Mouse (Mus musculus): ENCODE results near the gene Atp4a.

Atp4a gene
- long read RNA-seq, experiment 1, partial matches to known transcripts: 3 of 3 reads
- long read RNA-seq, experiment 1, other reads (novel, unspliced or antisense): 0 of 3 reads
- long read RNA-seq, experiment 2, partial matches to known transcripts: 2 of 3 reads
- long read RNA-seq, experiment 2, other reads (novel, unspliced or antisense): 1 of 3 reads

DNA sequence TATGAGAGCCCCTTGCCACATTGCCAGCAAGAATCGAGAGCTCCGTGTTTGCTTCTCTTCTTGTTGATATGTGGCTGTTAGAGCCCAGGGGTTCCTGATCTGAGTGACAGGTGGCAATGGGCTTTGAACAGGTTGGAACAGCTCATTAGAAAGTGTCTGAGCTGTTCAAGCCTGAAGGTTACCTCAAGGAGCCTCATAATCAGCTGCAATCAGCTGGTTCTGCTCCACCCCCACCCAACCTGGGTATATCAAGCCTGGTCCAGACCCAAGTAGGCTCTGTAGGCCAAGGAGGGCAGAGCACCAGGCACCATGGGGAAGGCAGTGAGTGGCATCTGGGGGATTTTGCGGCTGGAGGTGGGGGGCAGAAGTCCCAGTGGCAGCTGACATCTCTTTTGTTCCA, at the start of gene Atp4a:
Atp4a (plus strand) TSS at position 268 of the 400 bp plus-strand sequence.
- intact Hi-C loops (cut with DNase I): no loop called here

DNA sequence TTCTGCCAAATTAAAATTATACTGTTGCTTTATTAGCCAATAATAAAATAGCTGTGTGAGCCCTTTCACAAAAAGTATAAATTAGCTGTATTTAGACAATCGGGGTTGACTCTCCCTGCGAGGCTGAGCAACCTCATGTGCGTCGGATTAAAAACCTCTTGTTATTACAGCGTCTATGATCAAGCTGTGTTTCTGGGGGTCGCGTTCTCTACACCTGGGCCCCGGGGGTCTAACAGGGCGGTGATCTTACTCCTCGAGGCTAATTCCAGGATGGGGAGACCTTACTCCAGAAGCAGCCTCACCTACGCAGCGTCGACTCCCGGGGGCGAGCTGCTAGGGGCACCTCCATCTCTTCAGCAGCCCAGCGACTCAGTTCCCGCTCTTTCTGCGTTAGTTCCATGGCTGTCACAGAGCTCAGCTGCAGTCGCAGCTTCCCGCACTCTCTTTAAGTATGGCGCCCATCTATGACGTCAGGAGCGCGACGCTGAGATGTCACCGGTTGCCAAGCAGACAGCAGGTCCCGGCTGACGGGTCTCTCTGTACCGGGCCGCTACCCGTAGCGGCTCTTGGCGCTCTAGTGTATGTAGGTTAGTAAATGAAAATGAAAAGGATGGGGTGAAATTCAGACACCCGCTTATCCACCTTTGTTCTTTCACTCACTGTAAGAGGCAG, 47.3 kb upstream of the Atp4a start, which contains the start of gene Haus5:
Haus5 (minus strand) TSS at position 466 of the 672 bp plus-strand sequence.
- intact Hi-C loops (cut with DNase I): no loop called here

GRCm38 (mm10) chr7:30665321-30665720, 46.7 kb upstream of the Atp4a start:
- intact Hi-C loops (cut with DNase I): no loop called here

DNA sequence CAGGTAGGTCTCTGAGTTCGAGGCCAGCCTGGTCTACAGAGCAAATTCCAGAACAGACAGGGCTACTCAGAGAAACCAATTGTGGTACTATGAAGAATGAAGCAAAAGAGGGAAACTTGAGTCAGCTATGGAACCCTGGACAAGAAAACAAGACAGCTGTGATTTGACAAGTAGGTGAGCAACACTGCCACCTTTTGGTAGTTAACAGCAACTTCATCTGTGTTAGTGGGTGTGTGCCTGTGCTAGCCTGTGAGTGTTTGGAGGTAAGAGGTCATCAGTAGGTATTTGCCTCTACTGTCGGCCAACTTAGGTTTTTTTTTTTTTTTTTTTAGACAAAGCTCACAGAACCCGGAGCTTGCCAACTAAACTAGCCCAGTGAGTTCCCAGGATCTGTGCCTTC, 42.8 kb upstream of the Atp4a start:
- intact Hi-C loops (cut with DNase I): no loop called here

GRCm38 (mm10) chr7:30671480-30671879, 40.5 kb upstream of the Atp4a start, which contains the start of gene Pmis2:
Pmis2 (minus strand) TSS chr7:30671605.
- intact Hi-C loops (cut with DNase I): loop anchor here (10.0 kb wide), 1 partner anchor 93 kb away; the partner anchor contains the start of gene Dmkn

DNA sequence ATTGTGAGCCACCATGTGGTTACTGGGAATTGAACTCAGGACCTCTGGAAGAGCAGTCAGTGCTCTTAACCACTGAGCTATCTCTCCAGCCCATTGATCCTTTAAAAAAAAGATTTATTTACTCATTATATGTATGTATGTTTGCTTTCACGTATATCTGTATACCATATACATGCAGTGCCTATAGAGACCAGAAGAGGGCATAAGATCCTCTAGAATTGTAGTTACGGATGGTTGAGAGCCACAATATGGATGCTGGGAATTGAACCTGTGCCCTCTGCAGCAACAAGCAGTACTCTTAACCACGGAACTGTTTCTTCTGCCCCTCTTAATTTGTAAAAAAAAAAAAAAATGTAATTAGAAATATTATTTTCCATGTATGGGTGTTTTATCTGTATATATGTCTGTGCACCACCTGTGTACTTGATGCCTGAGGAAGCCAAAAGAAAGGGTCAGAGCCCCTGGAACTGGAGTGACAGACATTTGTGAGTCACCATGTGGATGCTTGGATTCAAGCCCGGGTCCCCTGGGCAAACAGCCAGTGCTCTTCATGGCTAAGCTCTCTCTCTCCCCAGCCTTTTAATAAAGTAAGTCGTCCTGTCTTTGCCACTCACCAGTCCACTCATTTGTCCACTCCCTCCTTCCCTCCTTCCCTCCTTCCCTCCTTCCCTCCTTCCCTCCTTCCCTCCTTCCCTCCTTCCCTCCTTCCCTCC, 33.6 kb upstream of the Atp4a start:
- intact Hi-C loops (cut with DNase I): loop anchor here (10.0 kb wide), 1 partner anchor 86 kb away; the partner anchor contains the start of gene Dmkn

DNA sequence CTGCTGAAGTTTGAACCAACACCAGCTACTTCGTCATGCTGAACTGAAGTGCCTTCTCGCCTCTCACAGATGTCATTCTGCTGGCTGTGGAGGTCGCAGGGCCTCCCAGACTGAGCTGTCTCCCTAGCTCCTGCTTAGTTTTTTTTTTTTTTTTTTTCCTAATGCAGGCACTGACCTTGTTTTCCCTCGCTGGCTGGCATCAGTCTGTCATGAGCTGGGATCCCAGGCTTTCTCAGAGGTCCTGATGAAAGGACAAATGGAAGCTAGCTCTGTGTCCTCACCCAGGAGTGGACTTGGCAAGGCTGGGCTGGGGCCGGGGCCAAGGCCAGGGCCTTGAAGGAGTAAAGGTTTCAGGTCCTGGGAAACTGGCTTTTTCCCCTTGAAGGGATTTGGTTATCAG, 30.1 kb upstream of the Atp4a start:
- intact Hi-C loops (cut with DNase I): no loop called here

GRCm38 (mm10) chr7:30683425-30683824, 28.6 kb upstream of the Atp4a start:
- intact Hi-C loops (cut with DNase I): no loop called here

- intact Hi-C loops (cut with DNase I): no loop called here
These were observed 23.7 kb upstream of the Atp4a start for GRCm38 (mm10) chr7:30688325-30688724.

- intact Hi-C loops (cut with DNase I): no loop called here
These were observed 13.9 kb upstream of the Atp4a start for GRCm38 (mm10) chr7:30698101-30698500.

GRCm38 (mm10) chr7:30698589-30698988, 13.4 kb upstream of the Atp4a start, which contains the start of gene 2200002J24Rik:
2200002J24Rik (plus strand) TSS chr7:30698926.
- intact Hi-C loops (cut with DNase I): no loop called here

GRCm38 (mm10) chr7:30706214-30706882, 5.7 kb upstream of the Atp4a start:
- intact Hi-C loops (cut with DNase I): no loop called here

DNA sequence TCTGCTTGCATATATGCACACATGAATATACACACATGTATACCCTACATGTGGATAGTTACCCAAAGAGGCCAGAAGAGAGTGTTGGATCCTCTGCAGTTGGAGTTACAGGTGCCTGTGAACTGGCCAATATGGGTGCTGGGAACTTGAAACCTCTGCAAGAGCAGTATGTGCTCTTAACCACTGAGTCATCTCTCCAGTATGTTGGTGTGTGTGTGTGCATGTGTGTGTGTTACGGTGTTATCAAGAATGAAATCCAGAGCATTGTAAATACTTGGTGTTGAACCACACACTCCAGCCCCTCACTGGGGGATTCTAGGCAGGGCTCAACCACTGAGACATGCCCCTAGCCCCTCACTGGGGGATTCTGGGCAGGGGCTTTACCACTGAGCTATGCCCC, 4.6 kb upstream of the Atp4a start:
- intact Hi-C loops (cut with DNase I): no loop called here

DNA sequence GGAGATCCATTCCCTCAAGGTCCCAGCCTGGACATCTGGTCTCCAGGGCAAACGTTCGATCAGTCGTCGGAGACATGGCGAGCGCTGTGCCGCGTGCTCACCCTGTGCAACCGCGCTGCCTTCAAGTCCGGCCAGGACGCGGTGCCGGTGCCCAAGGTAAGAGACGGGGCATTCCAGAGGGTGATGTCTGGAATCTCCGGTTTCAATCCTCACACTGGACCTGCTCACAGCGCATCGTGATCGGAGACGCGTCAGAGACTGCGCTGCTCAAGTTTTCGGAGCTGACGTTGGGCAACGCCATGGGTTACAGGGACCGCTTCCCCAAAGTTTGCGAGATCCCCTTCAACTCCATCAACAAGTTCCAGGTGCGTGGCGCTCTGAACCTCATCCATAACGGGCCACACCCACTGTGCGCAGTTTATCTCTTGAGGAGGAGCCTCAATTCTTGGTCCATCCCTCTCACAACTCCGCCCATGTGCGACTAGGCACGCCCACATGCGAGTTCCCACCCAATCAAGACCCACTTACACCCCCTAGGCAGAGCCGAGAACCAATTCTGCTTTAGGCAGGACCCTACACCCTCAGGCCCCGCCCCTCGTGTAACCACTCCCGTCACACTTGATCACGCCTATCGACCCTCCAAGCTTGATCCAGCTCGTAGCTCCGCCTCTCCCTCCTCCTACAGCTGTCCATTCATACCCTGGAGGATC, 5.2 kb downstream of the Atp4a start:
- intact Hi-C loops (cut with DNase I): no loop called here

GRCm38 (mm10) chr7:30717716-30718046, 5.7 kb downstream of the Atp4a start:
- intact Hi-C loops (cut with DNase I): no loop called here

- intact Hi-C loops (cut with DNase I): no loop called here
These were observed 7.7 kb downstream of the Atp4a start for GRCm38 (mm10) chr7:30719669-30720068.

GRCm38 (mm10) chr7:30721286-30721685, 9.3 kb downstream of the Atp4a start:
- intact Hi-C loops (cut with DNase I): no loop called here

- intact Hi-C loops (cut with DNase I): no loop called here
These were observed 11.4 kb downstream of the Atp4a start for GRCm38 (mm10) chr7:30723274-30723953.

GRCm38 (mm10) chr7:30728214-30728613, 16.2 kb downstream of the Atp4a start:
- intact Hi-C loops (cut with DNase I): no loop called here

GRCm38 (mm10) chr7:30728739-30729395, 16.9 kb downstream of the Atp4a start:
- intact Hi-C loops (cut with DNase I): no loop called here
